Mouse (Mus musculus) testis, postnatal 10 days (tissue): ENCODE data around the gene Trim66.

Experiments
- DNase-seq: peaks from one replicate; pipeline ENCODE4 v3.0.0; 2021; ENCODE audit warnings: low spot score

The Trim66 gene

GRCm38 (mm10) chr7:109508034-109508433 lies at the start of gene Trim66:
TSS of gene Trim66 (minus strand) at chr7:109508134.
- no peak for DNase-seq

GRCm38 (mm10) chr7:109546726-109547125 lies 38.8 kb upstream of the Trim66 start:
- no peak for DNase-seq

- no peak for DNase-seq
Observed at GRCm38 (mm10) chr7:109546186-109546585, 38.3 kb upstream of the Trim66 start.

- DNase-seq, result no peak
Observed at GRCm38 (mm10) chr7:109545255-109545993, 37.5 kb upstream of the Trim66 start.

GRCm38 (mm10) chr7:109544792-109545191 lies 36.9 kb upstream of the Trim66 start:
- no peak for DNase-seq

GRCm38 (mm10) chr7:109542364-109542628 lies 34.4 kb upstream of the Trim66 start:
- DNase-seq, result no peak

- DNase-seq, result no peak
Observed at GRCm38 (mm10) chr7:109541609-109542363, 33.9 kb upstream of the Trim66 start.

- no peak for DNase-seq
Observed at GRCm38 (mm10) chr7:109540902-109541301, 33.0 kb upstream of the Trim66 start.

GRCm38 (mm10) chr7:109536451-109536946 lies 28.6 kb upstream of the Trim66 start:
- DNase-seq, result peak; percentile 85

DNA sequence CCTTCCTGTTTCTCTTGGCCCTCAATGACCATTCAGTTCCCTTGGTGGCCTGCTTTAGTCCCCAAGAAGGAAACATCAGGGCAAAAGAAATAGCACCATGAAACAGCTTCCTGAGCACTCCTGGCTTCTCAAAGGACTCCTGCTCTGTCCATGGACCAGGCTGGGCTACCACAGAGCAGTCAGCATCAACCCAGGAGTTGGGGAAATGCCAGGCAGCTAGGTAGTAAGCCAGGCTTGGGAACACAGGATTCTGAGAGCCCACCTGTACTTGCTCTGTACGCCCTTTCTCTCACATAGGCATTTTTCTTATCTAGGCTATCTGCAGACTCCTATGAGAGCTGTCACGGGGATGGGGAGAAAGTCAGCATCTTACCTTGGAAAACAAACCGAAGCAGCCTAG lies 27.0 kb upstream of the Trim66 start:
- no peak for DNase-seq

DNA sequence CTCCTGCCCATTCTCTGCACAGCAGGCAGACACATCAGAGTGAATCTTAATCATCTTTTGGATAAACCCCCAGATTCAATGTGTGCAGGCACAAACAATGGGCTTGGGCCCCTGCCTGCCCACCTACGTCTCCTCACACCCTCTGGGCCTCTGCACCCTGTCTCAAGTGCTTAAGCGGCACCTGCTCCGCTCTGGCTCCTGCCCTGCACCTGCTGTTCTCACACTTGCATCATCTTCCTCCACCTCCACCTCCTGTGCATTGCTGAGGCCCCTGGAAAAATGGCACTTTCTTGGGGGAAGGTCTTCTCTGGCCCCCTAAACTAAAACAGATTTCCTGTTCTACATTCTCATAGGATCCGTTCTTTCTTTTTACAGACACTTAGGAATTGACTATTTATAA lies 26.0 kb upstream of the Trim66 start:
- DNase-seq, result no peak

DNA sequence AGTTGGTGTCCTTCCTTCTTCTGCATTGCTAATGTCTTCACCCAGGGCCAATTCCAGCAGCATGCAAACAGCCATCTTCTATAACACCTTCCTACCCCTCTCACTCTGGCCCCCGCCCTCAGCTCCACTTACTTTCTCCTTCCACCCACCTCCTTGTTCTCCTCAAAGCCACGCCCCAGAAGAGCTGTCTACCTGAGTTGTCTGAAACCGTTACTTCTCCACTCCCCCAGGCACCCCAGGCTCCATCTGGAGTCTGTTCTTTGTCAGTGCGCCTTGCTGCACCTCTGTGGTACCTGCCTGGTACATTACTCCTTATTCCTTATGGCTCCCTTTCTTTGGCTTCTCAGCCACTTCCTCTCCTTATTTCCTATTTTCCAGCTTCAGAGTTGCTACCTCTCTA lies 25.2 kb upstream of the Trim66 start:
- DNase-seq, result no peak

- no peak for DNase-seq
Observed at GRCm38 (mm10) chr7:109532691-109533090, 24.8 kb upstream of the Trim66 start.

GRCm38 (mm10) chr7:109531501-109531900 lies 23.6 kb upstream of the Trim66 start:
- no peak for DNase-seq

GRCm38 (mm10) chr7:109529741-109530140 lies 21.8 kb upstream of the Trim66 start:
- no peak for DNase-seq

- peak; percentile 80 for DNase-seq
Observed at GRCm38 (mm10) chr7:109528356-109528755, 20.4 kb upstream of the Trim66 start.

- no peak for DNase-seq
Observed at GRCm38 (mm10) chr7:109527536-109527935, 19.6 kb upstream of the Trim66 start.

DNA sequence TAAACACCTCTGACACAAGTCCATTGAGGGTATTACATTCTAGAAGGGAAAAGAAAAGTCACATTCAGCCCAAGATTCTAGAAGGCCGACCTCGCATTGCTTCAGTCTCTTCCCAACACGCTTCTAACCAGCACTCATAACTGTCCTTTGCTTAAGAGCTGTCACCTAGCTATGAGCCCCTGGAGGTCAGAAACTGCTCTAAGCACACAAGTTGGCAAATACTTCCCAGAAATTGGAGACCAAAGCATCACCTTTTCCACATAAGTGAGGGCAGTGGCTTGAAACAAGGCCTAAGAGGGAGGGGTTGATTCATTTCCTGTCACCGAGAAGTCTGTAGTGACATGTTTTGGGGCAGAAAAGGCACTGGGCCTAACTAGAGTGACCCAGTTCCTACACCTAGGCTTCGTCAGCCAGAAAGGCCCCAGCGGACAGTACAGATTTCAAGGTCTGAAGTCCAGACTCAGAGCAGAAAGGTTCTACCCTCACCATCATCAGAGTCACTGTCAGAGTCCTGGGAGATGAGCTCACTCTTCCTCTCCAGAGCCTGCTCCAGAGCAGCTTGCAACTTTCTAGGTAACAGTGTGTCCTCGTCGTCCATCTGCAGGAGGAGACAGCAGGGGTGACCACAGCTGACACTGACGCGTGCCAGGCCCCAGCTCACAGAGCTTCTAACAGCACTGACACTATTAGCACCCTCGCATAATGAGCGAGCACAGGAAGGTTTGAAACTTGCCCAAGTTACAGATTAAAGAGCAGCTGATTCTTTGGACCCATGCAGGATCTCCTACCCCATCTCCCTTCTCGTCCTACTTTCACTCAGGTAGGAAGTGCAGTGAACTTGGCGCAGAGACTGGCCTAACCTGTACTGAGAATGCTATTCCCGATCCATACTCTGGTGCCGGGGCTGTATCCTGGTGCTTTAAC lies 18.1 kb upstream of the Trim66 start:
- DNase-seq, result no peak

DNA sequence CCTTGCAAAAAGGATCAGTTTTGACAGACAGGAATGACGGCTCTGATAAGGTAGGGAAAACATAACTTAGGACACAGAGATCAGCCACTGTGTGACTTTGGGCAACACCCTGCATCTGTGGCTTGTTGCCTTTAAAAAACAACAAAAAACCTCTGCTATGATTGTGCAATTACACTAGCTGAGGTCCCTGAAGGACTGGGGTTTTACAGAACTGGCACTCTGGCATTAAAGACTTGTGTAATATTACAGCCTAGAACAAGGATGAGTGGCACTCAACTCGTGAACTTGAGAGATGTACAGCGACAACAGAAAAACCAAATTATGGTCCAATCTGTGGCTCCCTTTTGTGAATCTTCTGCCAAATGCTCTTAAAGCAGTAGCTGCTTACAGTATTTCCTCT lies 16.8 kb upstream of the Trim66 start:
- no peak for DNase-seq

DNA sequence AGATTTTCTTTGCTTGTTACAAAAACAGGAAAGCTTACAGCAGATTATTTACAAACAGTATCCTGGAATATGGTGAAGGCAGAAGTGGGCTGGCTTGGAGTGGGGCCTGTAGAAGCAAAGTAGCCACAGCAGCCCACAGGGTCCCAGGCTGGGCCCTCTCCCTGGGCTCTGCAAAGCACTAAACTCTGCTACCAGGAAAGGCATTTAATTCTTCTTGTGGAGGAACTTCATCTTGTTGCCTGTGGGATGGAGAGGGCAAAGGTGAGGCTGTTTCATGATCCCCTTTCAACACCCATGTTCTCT lies 16.5 kb upstream of the Trim66 start:
- no peak for DNase-seq

DNA sequence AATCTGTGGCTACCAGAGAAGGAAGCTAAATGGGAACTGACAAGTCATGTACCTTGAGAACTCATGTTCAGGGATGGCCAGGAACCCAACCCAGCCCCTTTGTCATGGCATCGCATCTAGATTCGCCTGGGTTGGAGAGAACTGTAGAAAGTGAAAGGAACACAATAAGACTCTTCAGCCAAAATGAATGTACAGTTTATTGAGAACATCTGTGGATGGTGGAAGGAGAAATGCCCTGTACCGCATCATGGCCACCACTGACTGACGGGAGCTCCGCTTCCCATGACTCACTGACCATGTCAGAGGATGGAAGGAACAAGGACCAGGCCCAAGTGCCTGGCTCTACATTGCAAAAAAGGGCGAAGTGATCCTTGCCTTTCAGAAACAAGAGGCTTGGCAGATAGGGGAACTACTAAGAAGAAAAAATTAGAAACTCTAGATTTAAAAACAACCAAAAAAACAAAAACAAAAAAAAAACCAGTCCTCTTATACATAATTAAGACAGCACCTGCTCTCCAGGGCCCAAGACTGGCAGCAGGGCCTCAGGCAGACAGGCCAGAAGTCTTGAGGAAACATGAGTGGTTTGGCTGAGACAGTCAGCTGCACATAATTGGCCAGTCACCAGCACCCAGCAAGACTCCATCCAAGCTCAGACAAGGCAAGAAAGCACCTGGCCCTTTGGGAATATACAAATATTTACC lies 16.0 kb upstream of the Trim66 start:
- DNase-seq, result no peak

GRCm38 (mm10) chr7:109523304-109523703 lies 15.4 kb upstream of the Trim66 start:
- no peak for DNase-seq
